Mouse (Mus musculus): ENCODE measurements around the gene Tsr3.
A peak's percentile ranks its signal among the peaks of the same experiment; 100 is the strongest.

The Tsr3 gene

DNA sequence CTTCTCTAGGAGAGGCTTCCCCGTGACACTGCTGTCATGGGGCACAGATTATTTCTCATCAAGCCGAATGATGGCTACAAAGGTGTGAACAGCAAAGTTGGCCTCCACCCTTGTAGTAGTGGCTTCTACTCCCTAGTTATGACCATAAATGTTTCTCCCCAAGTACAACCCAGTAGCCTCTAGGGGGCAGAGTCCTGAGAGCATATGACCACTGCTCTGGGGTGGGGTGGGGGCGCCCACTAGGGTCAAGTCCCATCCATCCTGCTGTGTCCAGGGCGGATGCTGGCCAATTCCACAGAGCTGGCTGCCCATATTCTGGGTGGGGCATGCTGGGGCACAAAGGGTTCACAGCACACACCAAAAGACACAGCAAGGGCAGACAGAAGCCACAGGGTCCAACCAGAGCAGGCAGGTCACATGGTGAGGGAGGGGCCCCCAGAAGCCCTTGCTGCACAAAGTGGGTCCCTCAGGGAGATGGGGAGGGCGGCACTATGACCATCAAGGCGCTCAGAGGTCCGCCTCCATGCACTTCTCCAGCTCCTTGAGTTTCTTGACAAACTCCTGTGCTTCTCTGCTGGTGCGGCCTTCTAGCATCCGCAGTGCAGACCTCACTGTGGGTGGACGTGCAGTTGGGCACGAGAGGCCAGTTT lies 3.3 kb downstream of the Tsr3 start:
- DNase-seq (ENCODE audit: low read depth): no peak

DNA sequence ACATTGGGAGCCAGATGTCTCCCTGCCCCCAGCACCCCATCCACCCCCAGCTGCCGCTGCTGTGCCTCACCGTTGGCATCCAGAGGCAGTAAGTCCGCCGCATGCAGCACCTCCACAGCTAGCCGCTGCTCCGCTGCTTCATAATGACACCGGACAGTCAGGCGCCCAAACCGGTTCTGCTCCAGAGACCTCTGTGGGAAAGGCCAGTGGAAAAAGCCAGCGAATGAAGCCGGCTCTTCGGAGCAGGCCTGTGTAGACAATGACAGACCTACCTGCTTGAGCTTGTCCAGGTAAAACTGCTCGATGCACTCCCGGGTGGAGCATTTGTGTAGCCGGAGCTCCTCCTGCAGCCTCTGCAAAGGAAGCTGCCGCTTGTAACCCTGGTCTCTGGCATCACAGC lies 4.3 kb downstream of the Tsr3 start:
- DNase-seq (ENCODE audit: low read depth): no peak

DNA sequence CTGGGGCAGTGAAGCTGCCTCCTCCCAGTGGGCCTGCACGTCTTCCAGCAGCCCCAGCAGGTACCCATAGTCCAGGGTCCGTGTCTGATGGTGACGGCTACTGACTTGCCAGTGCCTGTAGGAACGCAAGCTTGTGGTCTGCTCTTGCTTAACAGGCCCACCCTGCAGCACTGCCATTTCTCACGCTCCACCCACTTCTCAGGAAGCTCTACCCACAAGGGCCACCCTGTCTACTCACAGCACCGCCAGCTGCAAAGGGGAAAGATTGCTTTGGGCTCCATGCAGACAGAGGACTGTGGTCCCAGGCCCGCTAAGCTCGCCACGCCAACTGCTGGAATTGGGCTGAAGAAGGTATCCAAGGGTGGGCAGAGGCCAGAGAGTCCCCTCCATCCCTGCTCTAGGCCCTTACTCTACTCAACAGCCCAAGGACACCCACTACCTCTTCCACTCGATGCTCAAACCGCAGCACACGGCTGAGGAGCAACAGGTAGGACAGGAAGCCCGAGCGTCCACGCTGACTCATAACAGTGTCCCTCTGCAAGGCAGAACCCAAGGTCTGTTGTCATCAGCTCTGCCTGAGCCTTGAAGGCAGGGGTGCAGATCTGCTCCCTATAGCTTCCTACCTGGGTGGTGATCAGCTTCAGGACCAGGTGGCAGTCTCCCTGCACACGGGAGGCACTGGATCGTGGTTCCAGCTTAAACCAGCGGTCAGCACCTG lies 8.2 kb downstream of the Tsr3 start:
- DNase-seq (ENCODE audit: low read depth): peak; percentile 78

DNA sequence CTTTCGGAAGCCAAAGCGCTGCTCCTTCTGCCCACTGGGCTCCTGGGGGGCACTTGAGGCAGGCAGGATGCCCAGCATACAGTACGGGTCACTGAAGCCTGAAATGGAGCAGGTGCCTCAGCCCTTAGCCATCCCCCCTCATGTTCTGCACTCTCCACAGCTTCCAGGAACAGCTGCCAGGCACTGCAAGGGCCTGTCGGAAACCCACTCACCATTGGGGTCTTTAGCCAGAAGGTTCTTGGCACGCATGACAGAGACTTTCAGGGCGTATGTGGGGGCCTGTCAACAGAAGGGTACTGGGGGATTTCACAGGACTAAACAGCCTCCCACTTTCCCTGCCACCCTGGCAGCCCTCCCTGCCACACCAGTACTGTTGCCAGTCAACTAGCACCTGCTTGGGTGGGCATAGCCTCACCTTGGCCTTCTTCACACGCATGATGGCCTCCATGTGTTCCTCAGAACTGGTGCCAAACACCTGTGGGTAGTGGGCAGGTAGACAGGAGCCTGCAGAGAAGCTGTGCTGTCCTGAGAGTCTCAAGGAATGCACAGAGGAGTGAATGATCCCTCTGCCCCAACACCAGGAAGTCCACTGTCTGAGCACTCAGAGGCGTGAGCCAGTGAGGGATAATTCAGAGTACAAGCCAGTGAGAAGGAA lies 10.3 kb downstream of the Tsr3 start:
- DNase-seq (ENCODE audit: low read depth): no peak

DNA sequence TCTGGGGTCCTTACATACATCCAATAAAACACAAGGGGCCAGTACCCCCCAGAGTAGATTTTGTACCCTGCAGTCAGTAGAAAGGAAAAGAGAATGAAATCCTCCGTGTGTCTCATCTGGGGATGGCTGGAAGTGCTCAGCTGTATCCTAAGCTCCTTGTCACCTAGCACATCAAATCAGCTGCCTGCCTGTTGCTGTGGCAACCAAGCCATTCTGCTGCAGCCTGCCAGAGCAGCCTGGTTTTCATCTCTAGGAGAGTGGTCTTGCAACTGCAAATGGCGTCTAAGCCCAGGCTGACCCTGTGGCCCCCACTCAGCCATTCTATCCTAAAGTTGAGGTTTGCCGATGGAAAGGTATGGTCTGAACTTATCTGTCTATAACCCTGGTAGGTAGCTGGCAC lies 12.7 kb downstream of the Tsr3 start:
- DNase-seq (ENCODE audit: low read depth): no peak

DNA sequence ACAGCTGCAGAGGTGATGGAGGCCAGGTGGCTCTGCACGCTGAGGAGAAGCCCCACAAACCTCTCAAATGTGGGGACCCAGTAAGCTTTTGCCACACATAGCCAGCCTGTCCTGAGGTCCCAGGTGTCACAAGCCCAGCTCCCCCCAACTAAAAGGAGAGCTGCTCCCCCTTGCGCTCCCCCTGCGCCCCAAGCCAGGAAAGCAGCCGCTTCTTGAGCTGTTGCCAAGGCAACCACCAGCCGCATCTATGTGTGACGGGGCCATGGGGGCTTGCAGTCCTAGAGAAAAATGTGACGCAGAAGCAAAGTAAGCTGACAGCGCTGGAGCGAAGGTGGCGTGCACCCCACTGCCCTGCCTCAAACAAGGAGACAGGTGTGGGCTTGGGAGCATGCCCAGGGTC lies 13.8 kb downstream of the Tsr3 start:
- DNase-seq (ENCODE audit: low read depth): no peak

DNA sequence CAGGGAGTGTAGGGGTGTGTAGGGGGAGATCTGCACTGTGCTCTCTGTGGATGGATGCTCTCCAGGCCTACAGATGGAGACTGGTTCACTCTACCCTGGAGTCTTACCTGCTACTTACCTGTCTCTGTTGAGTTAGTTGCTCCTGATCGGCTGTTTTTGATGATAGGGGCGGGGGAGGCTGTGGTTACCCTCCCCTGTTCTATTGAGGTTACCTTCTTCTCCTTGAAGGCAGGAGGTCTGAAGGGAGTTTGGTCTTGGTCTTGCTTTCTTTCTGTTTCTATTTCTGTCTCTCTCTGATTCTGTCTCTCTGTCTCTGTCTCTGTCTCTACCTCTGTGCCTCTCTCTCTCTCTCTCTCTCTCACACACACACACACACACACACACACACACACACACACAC lies 15.1 kb downstream of the Tsr3 start:
- peak; percentile 62 for DNase-seq (ENCODE audit: low read depth)

DNA sequence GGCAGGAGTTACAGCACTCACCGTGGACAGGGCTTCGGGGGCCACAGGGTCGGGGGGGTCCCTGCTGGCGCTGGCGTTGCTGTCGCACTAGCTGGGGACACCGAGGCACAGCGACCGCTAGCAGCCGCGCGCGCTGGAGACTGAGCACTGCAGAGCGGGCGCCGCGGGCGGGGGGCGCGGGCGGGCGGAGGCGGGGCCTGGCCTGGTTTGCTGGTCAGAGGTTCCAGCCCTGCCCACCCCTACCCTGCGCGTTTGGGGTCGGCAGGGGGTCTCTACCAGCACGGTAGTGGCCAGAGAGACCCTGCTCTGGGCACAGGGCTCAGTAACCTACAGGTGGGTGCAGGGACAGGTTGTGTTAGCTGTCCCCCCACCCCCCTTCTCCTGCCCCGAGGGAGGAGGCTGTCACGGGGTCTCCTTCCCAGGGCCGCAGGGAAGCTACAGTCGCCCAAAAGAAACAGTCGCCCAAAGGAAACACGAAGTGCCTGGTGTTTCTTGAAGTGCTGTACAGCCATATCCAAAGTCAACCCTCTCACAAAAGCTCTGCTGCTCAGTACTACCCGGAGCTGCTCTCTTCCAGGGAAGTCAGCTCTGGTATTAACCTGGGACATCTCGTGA lies 16.3 kb downstream of the Tsr3 start, which contains the start of gene Baiap3:
Baiap3 (minus strand) TSS at position 225 of the 615 bp plus-strand sequence.
- DNase-seq (ENCODE audit: low read depth): peak; percentile 49

DNA sequence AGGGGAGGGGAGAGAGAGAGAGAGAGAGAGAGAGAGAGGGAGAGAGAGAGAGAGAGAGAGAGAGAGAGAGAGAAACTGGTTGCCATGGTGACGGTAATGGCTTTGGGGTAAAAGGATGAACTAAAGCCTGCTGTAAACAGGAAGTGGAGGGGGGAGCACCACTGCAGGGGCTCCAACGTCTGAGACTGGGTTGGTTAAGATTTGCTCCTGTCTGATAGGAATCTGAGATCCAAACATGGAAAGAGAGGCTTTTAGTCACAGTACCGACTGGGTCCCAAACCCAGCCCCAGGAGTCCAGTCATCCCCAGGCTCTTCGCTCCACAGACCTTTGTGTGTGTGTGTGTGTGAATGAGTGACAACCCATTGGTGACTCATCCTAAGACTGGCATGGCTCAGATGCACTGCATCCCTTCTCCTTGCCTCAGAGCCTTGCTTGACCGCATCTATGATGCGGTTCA lies 17.9 kb downstream of the Tsr3 start:
- DNase-seq (ENCODE audit: low read depth): peak; percentile 86

DNA sequence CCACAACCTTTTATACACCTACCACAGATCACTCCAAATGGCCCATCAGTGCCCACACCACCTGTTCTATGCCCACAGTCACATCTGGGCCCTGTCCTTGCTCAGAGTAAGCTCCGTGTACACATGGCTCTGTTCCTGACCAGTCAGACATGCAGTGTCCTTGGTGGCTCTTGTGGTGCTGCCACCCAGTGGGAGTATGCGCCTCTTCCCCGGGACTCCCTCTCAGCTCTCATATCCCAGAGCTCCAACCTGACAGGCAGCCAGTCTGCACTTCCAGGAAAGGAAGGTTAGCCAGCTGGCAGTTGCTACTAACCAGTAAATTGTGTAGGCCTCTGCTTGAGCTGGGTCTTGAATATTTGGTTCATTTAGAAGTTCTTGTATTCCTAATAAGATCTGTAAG lies 24.5 kb downstream of the Tsr3 start:
- no peak for DNase-seq (ENCODE audit: low read depth)

DNA sequence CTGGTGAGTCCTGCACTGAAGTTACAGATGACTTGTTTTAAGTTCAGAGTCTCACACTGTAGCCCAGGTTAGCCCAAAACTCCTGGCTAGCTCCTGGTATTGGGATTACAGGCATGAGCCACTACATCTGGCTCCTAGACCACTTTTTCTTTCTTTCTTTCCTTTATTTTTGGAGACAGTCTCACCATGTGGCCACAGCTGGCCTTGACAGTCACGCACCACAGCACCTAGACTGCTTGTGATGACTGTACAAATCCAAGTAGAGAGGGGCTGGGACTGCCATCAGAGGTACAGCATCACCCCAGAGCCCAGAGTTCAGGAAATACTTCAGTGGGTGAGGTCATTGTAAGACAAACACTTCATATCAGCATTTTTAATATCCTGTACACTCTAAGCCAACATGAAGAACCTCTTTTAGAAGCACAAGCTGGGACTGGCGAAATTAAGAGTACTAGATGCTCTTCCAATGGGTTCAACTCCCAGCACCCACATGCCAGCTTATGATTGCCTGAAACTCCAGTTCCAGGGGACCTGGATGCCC lies 30.9 kb downstream of the Tsr3 start:
- DNase-seq (ENCODE audit: low read depth): peak; percentile 42

DNA sequence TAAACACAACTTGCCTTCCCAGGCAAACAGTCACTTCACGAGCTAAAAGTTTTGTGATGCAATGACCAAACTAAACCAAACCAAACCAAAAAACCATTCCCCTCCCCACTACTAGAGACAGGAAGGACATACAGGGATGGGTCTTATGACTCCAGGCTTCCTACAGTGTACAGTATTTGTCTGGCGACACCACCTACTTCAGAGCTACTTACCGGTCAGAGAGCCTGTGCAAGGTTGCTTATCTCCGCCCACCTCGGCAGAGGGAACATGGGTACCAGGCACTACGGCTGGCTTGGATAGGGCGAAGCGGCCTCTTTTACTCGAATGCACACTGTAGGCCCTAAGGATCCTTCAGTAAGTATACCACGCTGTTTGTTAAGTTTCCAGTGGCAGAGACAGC lies 32.4 kb downstream of the Tsr3 start:
- DNase-seq (ENCODE audit: low read depth): peak; percentile 56

DNA sequence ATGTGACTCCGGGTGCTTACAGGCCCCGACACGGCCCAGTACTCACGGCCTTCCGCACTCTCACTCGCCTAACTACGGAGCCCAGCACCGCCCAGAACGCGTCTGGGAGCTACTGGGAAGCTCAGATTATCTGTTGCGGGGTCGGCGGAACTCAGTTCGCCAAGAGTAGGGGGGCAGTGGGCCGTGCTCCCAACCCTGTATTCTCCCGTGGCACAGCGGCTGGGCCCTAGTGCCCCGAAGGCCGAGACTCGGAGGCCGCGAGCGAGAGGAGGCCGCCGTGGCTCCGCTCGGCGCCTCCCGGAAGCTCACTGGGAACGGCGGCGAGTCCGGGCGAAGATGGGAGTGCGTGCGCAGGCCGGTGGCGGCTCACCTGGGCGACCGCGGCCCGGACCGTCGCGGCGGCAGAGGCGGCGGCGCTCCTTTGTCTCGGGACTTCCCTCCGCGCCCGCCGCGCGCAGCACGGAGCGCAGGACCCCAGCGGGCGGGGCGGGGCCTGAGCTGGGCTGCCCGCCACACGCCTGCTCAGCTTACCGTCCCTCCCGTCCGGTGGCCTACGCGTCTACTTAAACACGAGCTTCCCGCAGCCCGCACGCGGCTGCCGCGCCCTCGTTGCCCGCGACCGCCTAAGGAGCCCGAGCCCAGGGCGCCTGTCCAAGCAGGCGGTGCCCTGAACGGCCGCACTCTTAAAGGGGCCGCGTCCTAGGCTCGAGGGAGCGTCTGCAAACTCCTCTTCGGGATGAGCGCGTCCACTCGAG lies 33.2 kb downstream of the Tsr3 start:
- peak; percentile 94 for DNase-seq (ENCODE audit: low read depth)

DNA sequence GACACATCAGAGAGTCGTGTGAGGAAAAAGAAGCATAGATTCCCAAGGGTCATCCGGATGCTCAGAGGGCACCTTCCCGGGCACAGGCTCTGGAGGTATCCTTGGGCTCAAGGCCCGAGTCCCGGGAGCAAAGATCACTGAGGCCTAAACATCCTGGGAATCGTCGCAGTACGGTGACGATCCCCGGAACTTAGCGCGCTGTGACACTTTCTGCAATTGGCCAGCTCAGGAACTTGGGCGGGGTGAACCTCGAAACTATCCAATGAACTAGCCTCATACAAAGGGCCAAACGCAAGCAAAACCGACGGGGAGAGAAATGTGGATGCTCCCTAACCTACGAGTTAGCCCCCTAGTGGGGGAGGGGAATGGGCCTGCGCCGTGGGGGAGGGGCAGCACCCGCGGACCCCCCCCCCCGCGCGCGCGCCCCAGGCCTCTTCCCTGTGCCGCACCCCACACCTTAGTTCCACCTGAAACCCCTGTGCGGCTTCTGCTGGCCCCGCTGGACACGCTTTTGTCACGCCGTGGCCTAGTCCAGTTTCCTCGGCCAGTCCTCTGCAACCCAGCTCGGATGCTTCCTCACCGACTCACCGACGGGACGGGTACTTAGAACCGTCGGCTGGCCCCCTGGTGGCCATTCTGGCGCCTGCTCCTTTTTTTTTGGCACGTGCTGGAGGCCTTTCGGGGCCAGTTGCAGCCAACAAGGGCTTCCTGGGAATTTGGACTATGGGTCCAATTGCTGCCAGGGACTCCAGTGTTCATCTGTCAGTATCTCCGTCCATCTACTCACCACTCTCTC lies 33.9 kb downstream of the Tsr3 start:
- DNase-seq (ENCODE audit: low read depth): peak; percentile 100

DNA sequence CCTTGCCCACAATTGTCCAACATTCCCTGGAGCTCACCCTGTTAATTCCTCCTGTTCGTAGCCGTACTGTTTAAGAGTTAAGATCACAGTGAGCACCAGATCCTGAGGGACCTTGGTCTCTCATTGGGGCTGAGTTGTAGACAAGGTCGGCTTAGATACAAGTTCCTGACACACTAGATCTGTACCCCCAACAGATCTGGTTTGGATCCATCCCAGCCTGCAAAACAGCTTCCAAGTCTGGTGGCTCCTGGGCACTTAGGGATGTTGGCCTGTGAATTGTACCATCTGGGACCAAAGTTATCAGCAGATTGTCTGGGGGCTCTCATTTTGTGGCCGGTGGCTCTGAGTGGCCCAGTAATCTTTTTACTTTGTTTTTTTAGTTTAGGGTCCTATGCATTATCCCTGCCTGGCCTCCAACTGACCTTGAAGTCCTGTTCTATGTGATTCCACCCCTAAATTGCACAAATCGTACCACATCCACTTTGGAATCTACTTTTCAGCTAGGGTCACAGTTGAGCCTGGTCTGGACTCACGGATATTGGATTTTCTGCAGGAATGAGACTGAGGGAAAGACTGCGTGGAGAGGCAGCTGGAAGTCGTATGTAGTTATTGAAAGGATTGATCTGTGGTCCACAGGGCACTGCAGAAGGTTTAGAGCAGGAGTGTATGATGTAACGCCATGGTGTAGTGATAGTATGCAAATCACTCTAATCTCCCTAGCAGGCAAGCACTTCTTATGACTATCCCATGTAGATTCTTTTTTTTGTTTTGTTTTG lies 34.8 kb downstream of the Tsr3 start, which contains the start of gene Ube2i:
Ube2i (minus strand) TSS at position 52 of the 776 bp plus-strand sequence.
- DNase-seq (ENCODE audit: low read depth): no peak

DNA sequence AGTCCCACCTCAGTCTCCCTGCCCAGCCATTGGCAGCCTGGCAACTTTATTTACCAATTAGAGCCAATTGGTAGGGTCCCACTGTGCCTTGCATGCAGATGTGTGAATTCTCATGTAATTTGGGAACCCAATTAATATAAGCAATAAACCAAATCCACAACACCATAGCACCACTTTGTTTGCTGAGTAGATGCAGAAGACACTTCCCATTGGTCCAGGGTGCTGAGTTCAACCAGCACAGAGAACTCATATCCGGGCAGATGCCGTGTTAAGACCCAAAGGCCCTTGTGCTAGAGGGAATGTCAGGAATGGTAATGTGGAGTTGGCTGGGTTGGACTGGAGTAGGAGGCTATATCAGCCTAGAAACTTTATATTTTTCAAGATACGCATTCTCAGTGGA lies 35.9 kb downstream of the Tsr3 start:
- DNase-seq (ENCODE audit: low read depth): no peak

DNA sequence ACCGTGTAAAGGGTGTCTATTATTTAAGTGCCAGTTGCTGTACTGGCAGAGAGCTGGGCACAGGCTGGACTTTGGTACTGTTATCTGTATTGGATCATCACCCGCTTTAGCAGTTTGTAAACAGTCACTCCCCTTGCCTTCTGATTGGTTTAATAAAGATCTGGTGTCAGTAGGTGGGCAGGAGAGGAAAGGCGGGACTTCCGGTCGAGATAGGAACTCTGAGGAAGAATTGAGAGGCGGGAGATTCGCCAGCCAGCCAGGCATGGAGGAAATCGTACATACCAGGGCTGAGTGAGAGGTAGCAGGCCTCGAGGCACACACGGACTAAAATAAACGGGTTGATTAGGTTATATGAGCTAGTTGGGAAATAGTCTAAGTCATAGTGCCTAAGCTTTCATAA lies 42.2 kb downstream of the Tsr3 start:
- peak; percentile 64 for DNase-seq (ENCODE audit: low read depth)

DNA sequence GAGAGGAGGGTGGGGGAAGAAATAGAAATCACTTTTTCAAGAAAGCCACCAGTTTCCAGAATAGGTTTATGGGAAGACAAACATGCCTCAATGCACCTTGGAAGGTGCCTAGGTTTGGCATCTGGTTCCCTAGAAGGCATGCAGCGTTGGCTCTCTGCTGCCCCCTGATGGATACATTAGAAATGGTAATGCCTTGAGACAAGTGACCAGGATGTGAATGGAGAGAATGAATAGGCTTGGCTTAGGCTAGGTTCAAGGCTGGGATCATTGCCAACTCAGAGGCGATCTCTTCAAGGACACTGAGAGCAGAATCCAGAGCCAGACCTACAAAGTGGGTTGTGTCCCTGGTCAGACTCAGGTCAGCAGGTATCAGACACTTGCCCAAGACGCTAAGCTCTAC lies 45.1 kb downstream of the Tsr3 start:
- peak; percentile 89 for DNase-seq (ENCODE audit: low read depth)

DNA sequence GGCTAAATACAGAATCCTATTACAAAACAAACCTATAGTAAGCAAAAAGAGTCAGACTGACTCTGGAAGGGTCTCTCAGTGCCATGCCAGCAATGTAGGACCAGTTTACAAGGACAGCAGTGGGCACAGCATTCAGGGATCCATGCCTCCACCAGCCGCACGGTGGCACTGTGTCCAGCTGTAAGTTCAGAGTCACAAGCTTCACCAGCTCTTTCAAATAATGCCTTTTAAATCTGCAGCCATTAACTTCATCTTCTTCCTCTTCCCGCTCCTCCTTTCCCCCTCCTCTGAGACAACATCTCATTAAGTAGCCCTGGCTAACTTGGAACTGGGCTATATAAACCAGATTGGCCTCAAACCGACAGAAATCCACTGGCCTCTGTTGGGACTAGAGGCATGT lies 48.9 kb downstream of the Tsr3 start:
- DNase-seq (ENCODE audit: low read depth): peak; percentile 57

DNA sequence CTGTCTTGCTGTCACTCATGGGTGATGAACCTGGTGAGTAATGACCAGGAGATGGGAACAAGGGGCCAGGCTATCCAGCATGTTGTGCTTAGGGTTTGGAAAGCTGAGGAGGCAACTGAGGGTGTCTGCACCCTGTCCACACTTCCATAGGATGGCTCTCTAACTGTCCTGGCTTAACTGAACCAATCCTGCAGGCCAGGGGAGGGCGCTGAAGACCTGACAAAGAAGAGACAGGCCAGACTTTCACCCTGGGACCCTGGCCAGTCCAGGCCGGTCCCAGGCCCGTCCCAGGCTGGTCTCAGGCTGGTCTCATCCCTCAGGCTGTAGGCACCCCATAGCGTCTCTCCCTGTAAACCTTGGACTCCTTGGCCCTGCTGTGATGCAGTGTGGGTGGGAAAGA lies 50.4 kb downstream of the Tsr3 start:
- no peak for DNase-seq (ENCODE audit: low read depth)
